Mouse (Mus musculus) heart, embryonic 10.5 days (tissue): ENCODE results near the gene Rbmx. TPM values are rescaled to one million over a fixed set of nuclear protein-coding genes. Genes with fewer than 3 reads are reported as not detected.
A peak's percentile ranks its signal among the peaks of the same experiment; 100 is the strongest.

ENCODE experiments used
- DNase-seq: peaks from one replicate; pipeline ENCODE4 v3.0.0-alpha.2; 2017; ENCODE audit warnings: low spot score
- H3K27ac ChIP-seq: fragments of 300-500 bp; sonication (generic); 2 replicates; pipeline ENCODE4 v1.5.1; 2016; ENCODE audit warnings: mild to moderate bottlenecking
- H3K27me3 ChIP-seq: fragments of 300-500 bp; sonication (generic); 2 replicates; pipeline ENCODE4 v1.6.1; 2016; ENCODE audit warnings: mild to moderate bottlenecking; ENCODE audit not compliant: poor library complexity, insufficient read depth, severe bottlenecking
- H3K36me3 ChIP-seq: fragments of 300-500 bp; sonication (generic); 2 replicates; pipeline ENCODE4 v1.6.1; 2016; ENCODE audit warnings: mild to moderate bottlenecking, moderate library complexity
- H3K4me1 ChIP-seq: fragments of 300-500 bp; sonication (generic); 2 replicates; pipeline ENCODE4 v1.6.1; 2016; ENCODE audit warnings: mild to moderate bottlenecking
- H3K4me3 ChIP-seq: fragments of 300-500 bp; sonication (generic); 2 replicates; pipeline ENCODE4 v1.5.1; 2016; ENCODE audit warnings: mild to moderate bottlenecking, moderate library complexity
- H3K9me3 ChIP-seq: fragments of 300-500 bp; sonication (generic); 2 replicates; pipeline ENCODE4 v1.6.1; 2016; ENCODE audit warnings: mild to moderate bottlenecking, moderate library complexity
- WGBS: fragments of 180-500 bp; shearing (Covaris S2); methylation state at CpG from one replicate; pipeline ENCODE4 v1.1.7; 2016; 5-methylcytosine and 5-hydroxymethylcytosine counted together
- polyA plus RNA-seq: library from polyadenylated mRNA; unstranded; fragments of >200 nt; fragmentation: Nextera tagmentation; extraction: Ambion mirVana; gene quantifications from 2 replicates; pipeline ENCODE4 v1.2.1, GENCODE M21; 2016

Rbmx gene
- polyA plus RNA-seq: 91.9 and 97.7 TPM in 2 replicates

DNA sequence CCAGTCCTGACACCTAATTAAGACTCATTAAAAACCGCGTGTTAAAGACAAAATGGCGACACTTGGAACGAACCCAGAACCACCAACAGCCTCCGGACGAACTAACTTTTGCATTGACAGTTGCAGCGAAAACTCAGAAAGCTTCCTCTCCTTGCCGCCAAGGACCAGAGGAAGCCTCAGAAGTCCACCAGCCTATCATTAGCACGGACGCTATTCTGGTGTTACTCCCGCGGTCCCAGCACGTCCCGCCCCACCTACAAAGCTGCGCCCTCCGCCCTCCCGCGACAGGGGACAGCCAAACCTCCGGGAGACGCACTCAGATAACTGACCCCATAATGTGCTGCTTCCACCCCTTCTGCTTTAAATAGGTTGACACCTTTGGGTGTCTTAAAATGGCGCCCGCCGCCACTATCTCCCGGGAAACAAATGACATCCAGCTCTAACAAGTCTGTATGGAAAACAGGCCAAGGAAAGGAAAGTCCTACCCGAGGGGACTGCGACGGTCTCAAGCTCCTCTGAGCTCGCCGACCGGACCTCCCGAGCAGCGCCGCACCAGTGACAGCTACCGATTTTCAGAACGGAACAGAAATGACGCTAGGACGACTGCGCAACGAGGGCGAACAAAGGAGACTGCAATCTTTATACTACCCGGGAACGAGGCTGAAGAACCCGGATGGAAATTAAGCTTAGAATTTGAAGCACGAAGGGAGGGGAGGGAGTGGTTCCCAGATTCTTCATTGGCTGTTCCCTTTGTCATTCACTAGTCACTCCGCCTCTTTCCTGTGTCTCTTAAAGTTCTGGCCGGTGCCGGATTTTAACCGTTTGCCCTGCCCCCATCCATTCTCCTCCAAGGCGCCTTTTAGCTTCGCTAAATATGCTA is at the start of gene Rbmx:
TSS of gene Rbmx (minus strand) at position 670 of the 880 bp plus-strand sequence.
- H3K27me3 ChIP-seq: no peaks in the 10 kb centered on the region
- DNase-seq: peak; percentile 90

GRCm38 (mm10) chrX:57433897-57434296 is 41.1 kb upstream of the Rbmx start:
- Histone ChIP-seq H3K27ac (no peak overlapping the region), H3K36me3 (no peaks in the 10 kb centered on the region), H3K27me3 (no peaks in the 10 kb centered on the region), H3K4me1 (no peaks in the 10 kb centered on the region), H3K9me3 (no peaks in the 10 kb centered on the region), H3K4me3 (no peak overlapping the region)
- WGBS: 89% methylated on average over 2 of the region's 2 CpGs
- no peak for DNase-seq

More for the DNA sequence above, at the start of gene Rbmx:
- Histone ChIP-seq H3K9me3 (no peaks in the 10 kb centered on the region), H3K4me3 (peak within 1 kb of the TSS; percentile 65), H3K27ac (peak within 1 kb of the TSS; percentile 92), H3K36me3 (peaks cover 24% of the 10 kb centered on the region), H3K4me1 (no peaks in the 10 kb centered on the region)
- WGBS: 16% methylated on average over 50 of the region's 50 CpGs

- Histone ChIP-seq H3K27me3 (no peaks in the 10 kb centered on the region), H3K27ac (no peak overlapping the region)
Measured at GRCm38 (mm10) chrX:57431610-57432009, 38.8 kb upstream of the Rbmx start.

DNA sequence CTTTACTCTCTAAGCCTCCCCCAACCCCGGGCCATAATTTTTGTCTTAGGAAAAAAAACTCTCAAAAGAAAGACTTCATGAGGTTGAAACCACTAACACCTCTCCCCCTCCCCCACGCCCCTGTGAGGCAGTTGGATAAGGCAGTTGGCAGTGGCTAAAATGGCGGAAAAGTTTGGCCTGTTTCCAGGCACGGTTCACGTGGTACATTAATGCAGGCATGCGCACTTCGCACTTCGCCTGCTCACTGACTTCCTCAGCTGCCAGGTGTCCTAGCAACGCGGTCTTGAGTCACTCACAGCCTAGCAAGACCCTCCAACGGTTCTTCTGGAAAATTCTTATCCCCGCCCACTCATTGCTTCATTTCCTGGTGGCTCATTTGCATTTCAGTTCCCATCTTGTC is 15.9 kb upstream of the Rbmx start, which contains the start of gene Gm364:
TSS of gene Gm364 (plus strand) at position 386 of the 400 bp plus-strand sequence.
- Histone ChIP-seq H3K9me3 (no peaks in the 10 kb centered on the region), H3K27ac (no peak within 1 kb of the TSS), H3K4me3 (no peak within 1 kb of the TSS), H3K36me3 (no peaks in the 10 kb centered on the region), H3K4me1 (no peaks in the 10 kb centered on the region), H3K27me3 (no peaks in the 10 kb centered on the region)
- DNase-seq: no peak
- WGBS: 85% methylated on average over 12 of the region's 12 CpGs

More at GRCm38 (mm10) chrX:57431610-57432009, 38.8 kb upstream of the Rbmx start:
- no peaks in the 10 kb centered on the region for H3K9me3 ChIP-seq
- DNase-seq: no peak
- no peaks in the 10 kb centered on the region for H3K36me3 ChIP-seq
- 7% methylated on average over 2 of the region's 2 CpGs for WGBS
- H3K4me1 ChIP-seq: no peaks in the 10 kb centered on the region
- H3K4me3 ChIP-seq: no peak overlapping the region

- Histone ChIP-seq H3K9me3 (no peaks in the 10 kb centered on the region), H3K27ac (no peak overlapping the region), H3K27me3 (no peaks in the 10 kb centered on the region), H3K4me3 (no peak overlapping the region), H3K36me3 (no peaks in the 10 kb centered on the region), H3K4me1 (no peaks in the 10 kb centered on the region)
- DNase-seq: no peak
Measured at GRCm38 (mm10) chrX:57403651-57404050, 10.8 kb upstream of the Rbmx start.

DNA sequence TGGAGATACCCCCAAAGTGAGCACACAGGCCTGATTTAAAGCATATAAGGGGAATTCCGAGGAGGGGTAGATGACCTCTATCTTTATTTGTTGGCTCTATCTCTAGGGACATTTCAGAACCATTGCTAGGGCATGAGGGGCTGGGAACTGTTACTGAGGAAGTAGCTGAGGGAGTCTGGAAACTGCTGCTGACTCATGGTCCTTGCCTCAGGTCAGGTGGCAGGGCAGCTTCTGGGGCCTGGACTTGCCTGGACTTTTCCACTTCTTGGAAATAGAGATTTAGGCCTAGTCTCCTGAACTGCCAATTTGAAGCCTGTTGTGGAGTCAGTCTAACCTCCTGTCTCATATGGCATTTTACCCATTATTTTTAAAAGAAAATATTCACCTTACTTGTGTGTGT is 8.6 kb upstream of the Rbmx start:
- H3K4me3 ChIP-seq: no peak overlapping the region
- H3K9me3 ChIP-seq: no peaks in the 10 kb centered on the region
- no peak for DNase-seq
- no peak overlapping the region for H3K27ac ChIP-seq
- H3K36me3 ChIP-seq: no peaks in the 10 kb centered on the region
- no peaks in the 10 kb centered on the region for H3K27me3 ChIP-seq
- WGBS: 63% methylated on average over 1 of the region's 1 CpGs
- H3K4me1 ChIP-seq: no peaks in the 10 kb centered on the region

DNA sequence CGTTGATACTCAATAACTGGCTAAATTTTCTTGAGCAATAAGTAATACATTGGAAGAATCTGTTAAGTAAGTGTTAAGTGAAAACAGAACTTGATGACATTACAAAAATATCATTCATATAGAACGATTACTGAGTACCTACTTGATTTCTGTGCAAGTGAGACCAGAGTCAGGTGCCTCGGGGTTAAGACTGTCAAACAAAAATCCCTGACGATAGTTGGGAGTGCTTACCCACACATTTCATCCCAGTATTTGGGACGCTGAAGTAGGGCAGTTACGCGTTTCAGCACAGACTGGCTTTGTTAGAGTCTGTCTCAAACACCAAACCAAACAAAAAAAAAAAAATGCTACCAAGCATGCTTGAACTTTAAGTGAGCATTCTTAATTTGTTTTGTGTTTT is 576 bp upstream of the Rbmx start:
- Histone ChIP-seq H3K4me1 (no peaks in the 10 kb centered on the region), H3K9me3 (no peaks in the 10 kb centered on the region), H3K27ac (peak overlapping the region; percentile 77), H3K4me3 (peak overlapping the region; percentile 65), H3K27me3 (no peaks in the 10 kb centered on the region), H3K36me3 (peaks cover 17% of the 10 kb centered on the region)
- WGBS: 30% methylated on average over 7 of the region's 7 CpGs
- no peak for DNase-seq

GRCm38 (mm10) chrX:57380915-57381314 is 11.9 kb downstream of the Rbmx start:
- no peak overlapping the region for H3K27ac ChIP-seq
- WGBS: 80% methylated on average over 5 of the region's 5 CpGs
- DNase-seq: no peak
- no peaks in the 10 kb centered on the region for H3K27me3 ChIP-seq
- no peaks in the 10 kb centered on the region for H3K9me3 ChIP-seq
- peaks cover 63% of the 10 kb centered on the region for H3K36me3 ChIP-seq
- H3K4me3 ChIP-seq: no peak overlapping the region
- no peaks in the 10 kb centered on the region for H3K4me1 ChIP-seq

GRCm38 (mm10) chrX:57378579-57378978 is 14.3 kb downstream of the Rbmx start:
- 72% methylated on average over 3 of the region's 3 CpGs for WGBS
- Histone ChIP-seq H3K36me3 (peaks cover 49% of the 10 kb centered on the region), H3K9me3 (no peaks in the 10 kb centered on the region), H3K4me1 (no peaks in the 10 kb centered on the region), H3K4me3 (no peak overlapping the region), H3K27ac (no peak overlapping the region), H3K27me3 (no peaks in the 10 kb centered on the region)
- DNase-seq: no peak

- Histone ChIP-seq H3K4me3 (no peak overlapping the region), H3K4me1 (no peaks in the 10 kb centered on the region), H3K27ac (no peak overlapping the region), H3K27me3 (no peaks in the 10 kb centered on the region), H3K9me3 (no peaks in the 10 kb centered on the region), H3K36me3 (peaks cover 42% of the 10 kb centered on the region; the same call in 1 of the 2 replicates)
- WGBS: 73% methylated on average over 3 of the region's 3 CpGs
- DNase-seq: no peak
Measured at GRCm38 (mm10) chrX:57377096-57377495, 15.7 kb downstream of the Rbmx start.

DNA sequence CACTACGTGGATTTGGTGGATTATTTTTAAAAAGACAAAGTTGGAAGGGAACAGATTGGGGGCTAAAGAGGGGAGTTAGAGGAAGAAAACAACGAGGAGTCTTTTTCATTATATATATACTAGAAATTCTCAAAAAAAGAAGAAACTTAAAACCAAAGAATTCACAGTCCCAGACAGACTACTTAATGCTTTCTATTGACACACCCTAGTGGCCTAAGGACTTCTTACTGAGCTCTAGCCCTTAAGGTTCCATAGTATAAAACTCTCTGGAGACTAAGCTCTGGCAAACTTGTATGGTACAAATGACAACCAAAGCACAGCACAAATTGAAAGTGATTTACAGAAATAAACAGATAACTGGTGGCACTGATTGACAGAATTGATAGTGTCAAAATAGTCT is 18.8 kb downstream of the Rbmx start:
- DNase-seq: no peak
- H3K27ac ChIP-seq: no peak overlapping the region; the same call in 1 of the 2 replicates
- 80% methylated on average over 2 of the region's 2 CpGs for WGBS
- H3K4me3 ChIP-seq: no peak overlapping the region
- peaks cover 21% of the 10 kb centered on the region; the same call in 1 of the 2 replicates for H3K36me3 ChIP-seq
- no peaks in the 10 kb centered on the region for H3K27me3 ChIP-seq
- H3K4me1 ChIP-seq: no peaks in the 10 kb centered on the region
- no peaks in the 10 kb centered on the region for H3K9me3 ChIP-seq

- Histone ChIP-seq H3K4me1 (no peaks in the 10 kb centered on the region), H3K4me3 (no peak overlapping the region), H3K27ac (no peak overlapping the region; the same call in 1 of the 2 replicates), H3K9me3 (no peaks in the 10 kb centered on the region), H3K36me3 (peaks cover 16% of the 10 kb centered on the region; the same call in 1 of the 2 replicates), H3K27me3 (no peaks in the 10 kb centered on the region)
- peak; percentile 75 for DNase-seq
- 87% methylated on average over 2 of the region's 2 CpGs for WGBS
Measured at GRCm38 (mm10) chrX:57373543-57373942, 19.3 kb downstream of the Rbmx start.

GRCm38 (mm10) chrX:57372965-57373364 is 19.9 kb downstream of the Rbmx start:
- Histone ChIP-seq H3K36me3 (peaks cover 12% of the 10 kb centered on the region; the same call in 1 of the 2 replicates), H3K27me3 (no peaks in the 10 kb centered on the region), H3K4me3 (no peak overlapping the region), H3K4me1 (no peaks in the 10 kb centered on the region), H3K27ac (no peak overlapping the region), H3K9me3 (no peaks in the 10 kb centered on the region)
- WGBS: 77% methylated on average over 4 of the region's 4 CpGs
- DNase-seq: no peak
